8 mouse cellular contexts compared by ENCODE assay signal in the genomic region with DNA sequence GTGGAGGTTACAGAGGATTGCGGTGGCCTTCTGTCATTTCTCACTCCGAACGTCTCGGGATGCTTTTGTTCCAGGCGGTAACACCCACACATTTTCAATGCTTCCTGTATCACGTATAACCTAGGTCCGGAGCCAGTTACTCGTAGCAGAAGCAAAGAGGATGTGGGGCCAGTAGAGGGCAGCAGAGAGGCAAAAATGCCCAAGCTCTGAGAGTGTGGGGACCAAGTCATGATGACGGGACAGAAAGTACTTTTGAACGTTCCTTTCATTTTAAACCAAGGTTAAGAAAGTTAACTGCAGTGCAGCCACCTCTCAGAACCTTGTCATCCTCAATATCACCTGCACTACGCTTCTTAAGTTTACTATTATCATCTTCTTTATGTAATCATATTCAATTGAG.
DNase-seq lines count a peak whose midpoint lies in the region; ATAC-seq lines count a peak whose summit lies in the region.

No protein-coding gene starts in this region.

- peak; percentile 94 for DNase-seq in CD4-positive helper T cell, adult 2 months (ENCODE audit: low read depth, low spot score)
- DNase-seq in brain, embryonic 18.5 days (ENCODE audit: low read depth, low spot score) = peak; percentile 64
- DNase-seq in fat pad, adult 2 months (ENCODE audit: extremely low read depth, low read depth, low spot score) = peak; percentile 18
- DNase-seq in kidney, postnatal 10 days = peak; percentile 94
- DNase-seq in natural killer cell, adult 2 months (ENCODE audit: low spot score in 2 of 2) = peak; percentile 86 to 91

- peaks cover 22% of the 10 kb centered on the region for H3K36me3 ChIP-seq in heart, embryonic 13.5 days
- H3K36me3 ChIP-seq in liver, embryonic 12.5 days = peaks cover 22% of the 10 kb centered on the region
- H3K36me3 ChIP-seq in stomach, embryonic 15.5 days = no peaks in the 10 kb centered on the region

- peak overlapping the region; percentile 37 for H3K4me3 ChIP-seq in heart, embryonic 13.5 days
- peak overlapping the region; percentile 13; the same call in 1 of the 2 replicates for H3K4me3 ChIP-seq in liver, embryonic 12.5 days
- peak overlapping the region; percentile 28 for H3K4me3 ChIP-seq in stomach, embryonic 15.5 days (replicated peaks)

- WGBS in heart, embryonic 13.5 days = 3% methylated on average over 11 of the region's 11 CpGs
- WGBS in liver, embryonic 12.5 days (ENCODE audit: insufficient replicate concordance) = 5% methylated on average over 11 of the region's 11 CpGs
- 2% methylated on average over 11 of the region's 11 CpGs for WGBS in stomach, embryonic 15.5 days

- H3K9ac ChIP-seq in heart, embryonic 13.5 days = peak overlapping the region; percentile 69
- H3K9ac ChIP-seq in liver, embryonic 12.5 days = peak overlapping the region; percentile 33
- H3K9ac ChIP-seq in stomach, embryonic 15.5 days = no peak overlapping the region

- peaks cover 22% of the 10 kb centered on the region for H3K4me1 ChIP-seq in heart, embryonic 13.5 days
- peaks cover 20% of the 10 kb centered on the region for H3K4me1 ChIP-seq in liver, embryonic 12.5 days
- H3K4me1 ChIP-seq in stomach, embryonic 15.5 days = peaks cover 5% of the 10 kb centered on the region; the same call in 1 of the 2 replicates

- H3K9me3 ChIP-seq in heart, embryonic 13.5 days = no peaks in the 10 kb centered on the region
- no peaks in the 10 kb centered on the region for H3K9me3 ChIP-seq in liver, embryonic 12.5 days (replicated peaks)
- no peaks in the 10 kb centered on the region for H3K9me3 ChIP-seq in stomach, embryonic 15.5 days

- peak; percentile 78 for ATAC-seq in heart, embryonic 13.5 days (ENCODE audit: extremely low read depth, insufficient number of reproducible peaks, low FRiP score, low TSS enrichment)
- ATAC-seq in liver, embryonic 12.5 days = peak; percentile 97
- peak; percentile 94 for ATAC-seq in stomach, embryonic 15.5 days (ENCODE audit: insufficient read depth, low FRiP score, low read depth)

- no peaks in the 10 kb centered on the region for H3K27me3 ChIP-seq in heart, embryonic 13.5 days (replicated peaks)
- no peaks in the 10 kb centered on the region for H3K27me3 ChIP-seq in liver, embryonic 12.5 days (replicated peaks)
- H3K27me3 ChIP-seq in stomach, embryonic 15.5 days (replicated peaks) = no peaks in the 10 kb centered on the region

- peak overlapping the region; percentile 69 for H3K4me2 ChIP-seq in heart, embryonic 13.5 days
- H3K4me2 ChIP-seq in liver, embryonic 12.5 days = peak overlapping the region; percentile 58
- H3K4me2 ChIP-seq in stomach, embryonic 15.5 days = peak overlapping the region; percentile 63

- H3K27ac ChIP-seq in heart, embryonic 13.5 days (replicated peaks) = peak overlapping the region; percentile 62
- H3K27ac ChIP-seq in liver, embryonic 12.5 days = peak overlapping the region; percentile 59
- peak overlapping the region; percentile 48; the same call in 1 of the 2 replicates for H3K27ac ChIP-seq in stomach, embryonic 15.5 days

Comparison
In these comparisons a context has a peak if more than half of its experiments do, and no peak if none do; other contexts are left out.
1. Peak in every context shown above with its lines: DNase-seq, ATAC-seq, H3K4me3 ChIP-seq and H3K27ac ChIP-seq.
2. DNase-seq: peak in every context shown above with its lines; median percentile 94 in CD4-positive helper T cell, adult 2 months; 94 in kidney, postnatal 10 days; 88 in natural killer cell, adult 2 months; 64 in brain, embryonic 18.5 days; 18 in fat pad, adult 2 months.